Mouse (Mus musculus): Measurements from ENCODE around the gene Mymk.
A peak's percentile ranks its signal among the peaks of the same experiment; 100 is the strongest.

DNA sequence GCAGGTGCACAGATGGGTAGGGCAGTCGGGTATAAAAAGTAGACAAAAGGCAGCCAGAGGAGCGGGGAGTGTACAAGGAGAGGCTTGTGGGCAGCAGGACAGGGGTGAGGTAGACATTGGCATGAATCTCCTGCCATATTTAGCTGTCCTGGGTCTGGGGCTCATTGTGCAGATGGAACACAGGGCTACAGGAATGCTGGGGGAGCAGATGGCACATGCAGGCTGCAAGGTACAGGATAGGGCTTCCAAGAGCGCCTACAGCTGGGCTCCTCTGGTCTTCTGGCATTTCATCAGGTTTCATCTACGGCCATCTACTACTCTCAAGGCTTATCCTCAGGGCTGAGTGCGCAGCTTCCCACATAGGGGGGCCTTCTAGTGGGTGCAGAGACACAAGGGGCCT, 37.1 kb upstream of the Mymk start:
- TF ChIP-seq POLR2A (IDR thresholded peaks at IDR 0.05; ENCODE audit: insufficient read length, low read depth) (no peak), TCF12 (IDR thresholded peaks at IDR 0.05; ENCODE audit: insufficient read depth, poor library complexity, severe bottlenecking) (no peak), MYOG (IDR thresholded peaks at IDR 0.05; ENCODE audit: control insufficient read depth in 1 of 3, insufficient read depth in 1 of 3, insufficient read length in 2 of 3, low read depth in 2 of 3) (peak in 2 of 3 experiments; percentile 71 to 84), SRF (IDR thresholded peaks at IDR 0.05; ENCODE audit: control insufficient read depth, insufficient read length, low read depth) (peak; percentile 89), MYOD1 (IDR thresholded peaks at IDR 0.05; ENCODE audit: control insufficient read depth in 1 of 3, insufficient read length in 2 of 3, low read depth in 2 of 3) (peak in 2 of 3 experiments; percentile 54 to 83), POLR2AphosphoS2 (IDR thresholded peaks at IDR 0.05; ENCODE audit: insufficient read length, low read depth) (no peak), E2F4 (IDR thresholded peaks at IDR 0.05; ENCODE audit: insufficient read depth) (no peak)
